Mouse (Mus musculus) heart, embryonic 12.5 days (tissue): ENCODE data around the gene Rpa1. TPM values are rescaled to one million over a fixed set of nuclear protein-coding genes. Genes with fewer than 3 reads are reported as not detected.

Experiments
- ATAC-seq: fragments of 200-750 bp; cut with Nextera tagmentation; 2 replicates; pipeline ENCODE4 v1.8.0; 2017; ENCODE audit warnings: moderate TSS enrichment, moderate library complexity; ENCODE audit not compliant: insufficient number of reproducible peaks, low FRiP score
- H3K27ac ChIP-seq: fragments of 300-500 bp; sonication (generic); 2 replicates; pipeline ENCODE4 v1.5.1; 2016; ENCODE audit warnings: mild to moderate bottlenecking, moderate library complexity; ENCODE audit not compliant: poor library complexity, severe bottlenecking
- H3K27me3 ChIP-seq: fragments of 300-500 bp; sonication (generic); replicated peaks from 2 replicates; pipeline ENCODE4 v1.6.1; 2016; ENCODE audit warnings: mild to moderate bottlenecking, moderate library complexity
- H3K36me3 ChIP-seq: fragments of 300-500 bp; sonication (generic); 2 replicates; pipeline ENCODE4 v1.6.1; 2016; ENCODE audit warnings: mild to moderate bottlenecking, moderate library complexity
- H3K4me1 ChIP-seq: fragments of 300-500 bp; sonication (generic); replicated peaks from 2 replicates; pipeline ENCODE4 v1.6.1; 2016; ENCODE audit warnings: mild to moderate bottlenecking
- H3K4me2 ChIP-seq: fragments of 300-500 bp; sonication (generic); 2 replicates; pipeline ENCODE4 v1.6.1; 2016; ENCODE audit warnings: mild to moderate bottlenecking, moderate library complexity
- H3K4me3 ChIP-seq: fragments of 300-500 bp; sonication (generic); 2 replicates; pipeline ENCODE4 v1.5.1; 2016; ENCODE audit warnings: mild to moderate bottlenecking
- H3K9ac ChIP-seq: fragments of 300-500 bp; sonication (generic); 2 replicates; pipeline ENCODE4 v1.6.1; 2016; ENCODE audit warnings: mild to moderate bottlenecking, moderate library complexity
- H3K9me3 ChIP-seq: fragments of 300-500 bp; sonication (generic); replicated peaks from 2 replicates; pipeline ENCODE4 v1.6.1; 2016; ENCODE audit warnings: mild to moderate bottlenecking, moderate library complexity
- WGBS: fragments of 180-500 bp; shearing (Covaris S2); methylation state at CpG from one replicate; pipeline ENCODE4 v1.1.7; 2016; 5-methylcytosine and 5-hydroxymethylcytosine counted together
- polyA plus RNA-seq: library from polyadenylated mRNA; unstranded; fragments of >200 nt; fragmentation: Nextera tagmentation; extraction: Ambion mirVana; gene quantifications from 2 replicates; pipeline ENCODE4 v1.2.1, GENCODE M21; 2016

Gene Rpa1
- polyA plus RNA-seq, 1 experiment from 2014 or later = 122 TPM

DNA sequence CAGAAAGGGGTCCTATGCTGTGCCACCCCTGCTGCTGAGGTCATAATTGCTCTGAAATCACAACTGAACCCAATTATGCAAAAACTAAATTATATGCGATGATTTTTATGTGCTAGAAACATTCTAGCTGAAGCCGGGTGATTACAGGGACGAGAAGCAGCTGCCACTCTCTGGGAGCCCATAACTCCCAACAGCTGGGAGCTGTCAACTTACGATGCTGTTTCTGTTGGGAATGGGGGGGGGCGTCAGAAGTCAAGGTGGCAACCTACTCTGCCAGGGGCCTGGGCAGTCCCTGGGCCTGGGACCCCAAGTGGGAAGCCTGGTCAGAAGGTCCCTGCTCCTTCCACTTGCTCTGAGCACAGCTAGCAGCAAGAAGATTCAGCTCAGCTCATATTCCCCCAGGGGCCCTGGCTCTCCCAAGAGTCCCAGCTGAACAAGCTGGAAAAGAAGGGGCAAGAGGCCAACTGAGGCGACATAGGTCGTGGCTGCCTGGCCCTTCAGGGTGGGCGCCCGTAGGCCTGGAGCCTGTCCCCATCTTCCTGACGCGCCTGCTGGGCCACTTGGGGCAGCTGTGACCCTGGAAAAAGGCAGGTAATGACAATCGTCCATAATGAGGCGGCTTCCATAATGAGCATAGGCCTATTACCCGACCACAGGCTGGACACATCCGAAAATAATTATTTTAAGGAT, 84.7 kb downstream of the Rpa1 start:
- ATAC-seq = no peak
- no peaks in the 10 kb centered on the region for H3K9me3 ChIP-seq
- H3K4me2 ChIP-seq = no peak overlapping the region
- peaks cover 67% of the 10 kb centered on the region for H3K4me1 ChIP-seq
- H3K4me3 ChIP-seq = no peak overlapping the region
- 71% methylated on average over 15 of the region's 15 CpGs for WGBS
- H3K27me3 ChIP-seq = no peaks in the 10 kb centered on the region
- H3K27ac ChIP-seq = 0 out of 2 replicates have a peak overlapping the region, but pooled peaks have one; percentile 14
- peaks cover 8% of the 10 kb centered on the region; the same call in 1 of the 2 replicates for H3K36me3 ChIP-seq
- H3K9ac ChIP-seq = peak overlapping the region; percentile 21

DNA sequence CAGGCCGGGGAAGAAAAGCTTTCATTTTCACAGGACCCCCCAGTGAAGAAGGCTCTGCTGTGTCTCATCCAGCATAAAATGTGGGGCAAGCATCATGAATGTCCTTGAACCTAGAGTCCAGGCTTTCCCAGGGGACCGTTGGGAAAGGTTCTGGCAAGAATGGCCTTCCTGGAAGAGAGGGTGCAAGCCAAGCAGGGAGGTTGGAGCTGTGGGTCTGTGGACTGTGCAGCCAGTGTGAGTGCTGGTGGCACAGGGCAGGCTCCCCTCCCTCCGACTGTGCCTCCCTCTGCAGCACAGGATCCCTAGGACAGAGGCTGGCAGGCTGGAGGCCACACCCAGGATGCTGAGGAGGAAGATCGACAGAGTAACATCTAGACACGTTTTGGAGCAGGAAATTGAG, 85.3 kb downstream of the Rpa1 start:
- 0 out of 2 replicates have a peak overlapping the region, but pooled peaks have one; percentile 14 for H3K27ac ChIP-seq
- H3K4me3 ChIP-seq = no peak overlapping the region
- H3K36me3 ChIP-seq = peaks cover 8% of the 10 kb centered on the region; the same call in 1 of the 2 replicates
- 46% methylated on average over 5 of the region's 5 CpGs for WGBS
- H3K27me3 ChIP-seq = no peaks in the 10 kb centered on the region
- peaks cover 62% of the 10 kb centered on the region for H3K4me1 ChIP-seq
- H3K9me3 ChIP-seq = no peaks in the 10 kb centered on the region
- no peak overlapping the region for H3K4me2 ChIP-seq
- ATAC-seq = no peak
- H3K9ac ChIP-seq = peak overlapping the region; percentile 21; the same call in 1 of the 2 replicates

DNA sequence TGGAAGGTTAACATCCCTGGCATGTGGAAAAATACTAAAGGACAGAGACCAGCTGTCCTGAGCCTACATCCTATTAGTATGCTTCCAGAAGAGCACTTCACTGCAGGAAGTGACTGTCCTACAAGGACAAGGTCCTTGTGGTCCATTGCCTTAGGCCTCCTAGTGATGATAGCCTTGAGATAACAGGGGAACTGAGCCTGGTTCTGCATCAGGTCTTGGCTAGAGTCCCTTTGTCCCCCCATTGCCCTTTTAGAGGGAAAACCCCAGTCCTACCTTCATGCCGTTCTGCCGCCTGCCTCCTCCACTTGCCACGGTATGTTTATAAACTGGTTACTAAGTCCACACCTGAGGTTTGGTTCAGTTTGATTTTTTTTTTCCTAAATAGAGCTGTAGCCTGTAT, 85.9 kb downstream of the Rpa1 start:
- Histone ChIP-seq H3K4me3 (no peak overlapping the region), H3K27ac (no peak overlapping the region), H3K36me3 (peaks cover 8% of the 10 kb centered on the region; the same call in 1 of the 2 replicates), H3K27me3 (no peaks in the 10 kb centered on the region), H3K9me3 (no peaks in the 10 kb centered on the region), H3K4me2 (no peak overlapping the region), H3K4me1 (peaks cover 62% of the 10 kb centered on the region), H3K9ac (no peak overlapping the region)
- no peak for ATAC-seq
- WGBS = 65% methylated on average over 3 of the region's 3 CpGs

DNA sequence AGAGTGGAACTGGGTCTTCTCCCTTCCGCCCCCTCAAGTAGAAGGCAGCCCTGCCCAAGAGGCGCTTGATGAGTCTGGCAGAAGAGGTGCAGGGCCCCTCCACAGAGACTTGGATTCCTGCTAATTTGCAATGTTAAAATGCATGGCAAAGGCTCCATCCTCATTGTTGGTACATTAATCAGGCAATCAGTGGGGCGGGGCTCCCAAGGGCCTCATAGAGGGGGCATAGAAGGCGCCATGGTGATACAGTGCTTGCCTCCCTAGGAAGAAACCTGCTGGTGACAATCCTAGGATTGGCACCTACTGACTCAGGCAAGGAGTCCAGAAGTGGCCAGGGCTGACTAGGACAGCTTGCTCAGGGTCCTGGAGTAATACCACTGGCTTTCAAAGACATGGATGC, 86.4 kb downstream of the Rpa1 start:
- Histone ChIP-seq H3K4me3 (no peak overlapping the region), H3K9ac (no peak overlapping the region), H3K9me3 (no peaks in the 10 kb centered on the region), H3K27me3 (no peaks in the 10 kb centered on the region), H3K4me1 (peaks cover 61% of the 10 kb centered on the region), H3K36me3 (peaks cover 8% of the 10 kb centered on the region; the same call in 1 of the 2 replicates), H3K27ac (no peak overlapping the region), H3K4me2 (no peak overlapping the region)
- no peak for ATAC-seq
- 82% methylated on average over 4 of the region's 4 CpGs for WGBS

DNA sequence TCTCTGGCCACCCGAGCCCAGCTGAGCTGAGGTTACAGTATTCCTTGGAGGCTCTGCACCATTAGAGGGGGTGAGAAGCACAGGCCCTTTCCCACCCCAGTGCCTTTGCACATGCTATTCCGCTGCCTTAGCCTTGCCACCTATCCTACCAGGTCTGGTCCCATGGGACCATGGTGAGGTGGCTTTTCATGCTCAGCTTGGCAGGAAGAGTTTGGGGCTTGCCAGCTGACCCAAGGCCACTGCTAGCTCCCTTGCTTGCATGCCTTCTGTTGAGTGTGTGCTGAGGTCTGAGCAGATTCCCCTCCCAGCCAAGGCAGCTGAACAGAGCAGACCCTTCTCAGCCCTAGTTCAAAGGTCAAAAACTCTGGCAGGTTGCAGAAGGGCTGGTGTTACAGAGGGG, 87.1 kb downstream of the Rpa1 start:
- no peak overlapping the region for H3K4me2 ChIP-seq
- H3K9ac ChIP-seq = no peak overlapping the region
- H3K27me3 ChIP-seq = no peaks in the 10 kb centered on the region
- peaks cover 61% of the 10 kb centered on the region for H3K4me1 ChIP-seq
- no peak overlapping the region for H3K27ac ChIP-seq
- 89% methylated on average over 2 of the region's 2 CpGs for WGBS
- no peak for ATAC-seq
- H3K4me3 ChIP-seq = no peak overlapping the region
- peaks cover 3% of the 10 kb centered on the region; the same call in 1 of the 2 replicates for H3K36me3 ChIP-seq
- no peaks in the 10 kb centered on the region for H3K9me3 ChIP-seq

DNA sequence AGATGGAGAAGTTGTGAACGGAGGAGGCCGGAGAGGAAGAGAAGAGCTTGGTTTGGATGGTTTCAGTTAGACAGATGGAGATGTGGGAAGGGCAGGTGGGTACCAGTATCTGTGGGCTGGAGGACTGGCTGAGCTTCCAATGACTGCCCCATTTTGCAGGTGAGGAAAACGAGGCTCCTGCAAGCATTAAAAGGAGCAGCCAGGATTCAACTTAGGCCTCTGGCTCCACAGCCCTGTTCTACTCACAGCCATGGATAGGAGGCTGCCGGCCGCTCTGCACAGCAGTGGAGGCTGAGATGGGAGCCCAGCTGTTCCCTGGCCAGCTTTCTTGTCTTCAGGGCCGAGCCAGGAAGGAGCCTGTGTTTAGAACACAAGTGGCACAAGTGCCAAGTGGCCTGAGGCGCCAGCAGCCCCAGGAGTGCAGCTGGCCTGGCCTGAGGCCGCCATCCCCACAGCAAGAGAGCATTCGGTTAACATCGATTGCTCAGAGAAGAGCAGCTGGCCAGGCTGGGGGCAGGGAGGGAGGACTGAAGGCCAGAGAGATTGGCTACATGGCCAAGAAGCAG, 88.0 kb downstream of the Rpa1 start:
- H3K4me2 ChIP-seq = no peak overlapping the region

DNA sequence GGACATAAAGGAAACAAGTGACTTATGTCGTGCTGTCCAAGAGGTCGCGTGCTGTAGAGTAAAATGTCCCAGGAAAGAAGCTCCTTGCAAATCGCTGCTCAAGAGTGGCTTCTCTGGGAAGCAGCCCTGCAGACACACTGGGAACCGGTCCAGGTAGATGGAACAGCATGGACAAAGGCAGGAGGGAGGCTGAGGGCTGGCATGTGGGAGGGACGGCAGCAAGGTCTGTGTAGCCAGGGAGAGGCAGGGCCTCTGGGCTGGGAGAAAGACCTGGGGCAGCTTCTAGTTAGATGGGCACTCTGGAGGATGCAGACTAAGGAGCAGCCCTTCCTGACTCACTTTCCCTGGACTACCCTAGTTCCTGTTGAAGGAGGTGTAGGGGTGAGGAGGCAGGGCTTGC, 88.7 kb downstream of the Rpa1 start:
- Histone ChIP-seq H3K27me3 (no peaks in the 10 kb centered on the region), H3K4me2 (no peak overlapping the region), H3K36me3 (no peaks in the 10 kb centered on the region), H3K9me3 (no peaks in the 10 kb centered on the region), H3K4me1 (peaks cover 57% of the 10 kb centered on the region), H3K9ac (no peak overlapping the region), H3K27ac (no peak overlapping the region), H3K4me3 (no peak overlapping the region)
- 64% methylated on average over 6 of the region's 6 CpGs for WGBS
- ATAC-seq = no peak

More for the DNA sequence above, 88.0 kb downstream of the Rpa1 start:
- H3K4me1 ChIP-seq = peaks cover 57% of the 10 kb centered on the region
- H3K9me3 ChIP-seq = no peaks in the 10 kb centered on the region
- H3K9ac ChIP-seq = 0 out of 2 replicates have a peak overlapping the region, but pooled peaks have one; percentile 8
- no peak overlapping the region for H3K4me3 ChIP-seq
- 68% methylated on average over 10 of the region's 10 CpGs for WGBS
- ATAC-seq = no peak
- no peak overlapping the region for H3K27ac ChIP-seq
- H3K36me3 ChIP-seq = no peaks in the 10 kb centered on the region
- H3K27me3 ChIP-seq = no peaks in the 10 kb centered on the region

DNA sequence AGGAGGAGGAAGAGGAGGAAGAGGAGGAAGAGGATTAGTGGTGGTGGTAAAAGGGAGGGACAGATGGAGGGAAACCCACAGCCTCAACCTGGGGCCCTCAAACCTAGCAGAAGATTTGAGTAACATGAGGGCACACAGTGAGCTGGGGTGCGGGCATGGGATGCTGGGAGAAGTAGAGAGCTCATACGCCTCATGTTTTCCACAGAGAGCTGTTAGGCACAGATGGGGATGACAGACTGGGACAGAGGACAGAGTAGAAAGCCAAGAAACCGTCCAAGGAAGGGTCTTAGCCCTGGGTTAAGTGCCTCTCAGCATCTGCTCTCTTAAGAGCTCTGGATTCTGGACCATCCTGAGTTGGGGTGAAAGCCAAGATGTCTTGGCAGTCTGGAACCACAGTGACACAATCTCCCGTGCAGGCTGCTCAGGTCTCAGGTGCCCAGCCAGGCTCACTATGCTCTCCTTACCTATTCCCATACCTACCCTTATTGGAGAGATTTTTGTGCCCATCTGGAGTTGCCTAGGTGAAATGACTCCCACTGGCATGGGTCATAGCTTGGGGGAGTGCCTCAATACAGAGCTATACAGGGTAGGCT, 91.0 kb downstream of the Rpa1 start:
- Histone ChIP-seq H3K4me3 (no peak overlapping the region), H3K4me2 (no peak overlapping the region), H3K36me3 (no peaks in the 10 kb centered on the region), H3K9ac (no peak overlapping the region), H3K27ac (no peak overlapping the region), H3K4me1 (peaks cover 40% of the 10 kb centered on the region), H3K9me3 (no peaks in the 10 kb centered on the region), H3K27me3 (no peaks in the 10 kb centered on the region)
- 82% methylated on average over 4 of the region's 4 CpGs for WGBS
- ATAC-seq = no peak

DNA sequence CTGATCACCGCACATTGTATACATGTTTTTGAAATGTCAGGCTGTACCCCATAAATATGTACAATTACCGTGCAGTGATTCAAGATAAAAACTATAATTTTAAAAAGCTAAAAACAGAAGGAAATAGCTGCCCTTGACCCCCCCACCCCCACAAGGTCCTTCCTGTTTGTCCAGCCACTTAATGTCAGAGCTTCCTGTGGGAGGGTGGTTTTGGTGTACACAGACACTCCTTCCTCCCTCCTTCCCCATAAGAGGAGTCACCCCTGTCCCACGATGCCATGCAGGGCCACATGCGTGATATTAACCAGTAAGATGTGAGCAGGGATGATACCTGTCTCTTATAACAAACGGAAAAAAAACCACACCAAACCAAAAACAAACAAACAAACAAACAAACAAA, 92.8 kb downstream of the Rpa1 start:
- ATAC-seq = no peak

DNA sequence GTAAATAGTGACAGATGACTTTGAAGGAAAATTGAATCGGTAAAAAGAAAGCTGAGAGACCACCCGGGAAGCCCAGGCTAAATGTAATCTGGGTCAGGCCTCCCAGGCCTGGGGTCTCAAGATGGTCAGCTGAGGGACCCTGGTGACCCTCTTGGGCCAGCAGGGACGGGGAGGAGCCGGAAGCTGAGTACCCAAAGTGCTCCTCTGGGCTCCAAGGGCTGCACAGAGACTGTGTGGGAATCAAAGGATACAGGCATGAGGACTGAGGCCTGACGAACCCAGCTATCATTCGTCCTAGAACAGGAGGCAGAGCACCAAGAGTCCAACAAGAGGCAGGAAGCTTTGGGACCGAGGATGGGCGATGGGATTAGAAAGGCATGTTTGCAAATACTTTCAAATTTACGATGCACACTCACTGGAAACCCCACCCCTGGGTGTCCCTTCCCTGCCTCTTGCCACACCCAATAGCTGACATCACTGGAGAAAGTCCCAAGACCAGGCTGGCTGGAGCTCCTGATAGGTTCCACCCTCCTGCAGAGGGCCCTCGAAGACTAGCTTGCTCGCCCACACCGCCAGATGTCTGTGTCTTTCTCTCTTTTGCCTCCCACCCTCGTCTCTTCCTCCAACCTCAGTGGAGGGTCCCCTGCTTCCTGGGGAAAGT, 93.7 kb downstream of the Rpa1 start:
- Histone ChIP-seq H3K27ac (0 out of 2 replicates have a peak overlapping the region, but pooled peaks have one; percentile 49), H3K9ac (peak overlapping the region; percentile 16; the same call in 1 of the 2 replicates), H3K27me3 (no peaks in the 10 kb centered on the region), H3K4me1 (peaks cover 50% of the 10 kb centered on the region), H3K4me2 (peak overlapping the region; percentile 38; the same call in 1 of the 2 replicates), H3K9me3 (no peaks in the 10 kb centered on the region), H3K36me3 (no peaks in the 10 kb centered on the region), H3K4me3 (no peak overlapping the region)
- WGBS = 54% methylated on average over 13 of the region's 13 CpGs
- 0 out of 2 replicates have a peak, but pooled peaks have one; percentile 38 for ATAC-seq

More for the DNA sequence above, 92.8 kb downstream of the Rpa1 start:
- Histone ChIP-seq H3K4me2 (no peak overlapping the region), H3K4me3 (no peak overlapping the region), H3K27ac (no peak overlapping the region), H3K9ac (peak overlapping the region; percentile 16; the same call in 1 of the 2 replicates), H3K27me3 (no peaks in the 10 kb centered on the region), H3K9me3 (no peaks in the 10 kb centered on the region), H3K4me1 (peaks cover 46% of the 10 kb centered on the region), H3K36me3 (no peaks in the 10 kb centered on the region)
- 76% methylated on average over 5 of the region's 5 CpGs for WGBS
